Mouse (Mus musculus) testis, adult 2 months (tissue): ENCODE measurements around the gene Tns1.

Experiments
- CTCF ChIP-seq: fragments of 200-500 bp; IDR thresholded peaks from 2 replicates; pipeline ENCODE4 v1.5.1; 2012; ENCODE audit warnings: low read depth, mild to moderate bottlenecking, inconsistent platforms, low read length, moderate library complexity; ENCODE audit not compliant: control insufficient read depth, insufficient read depth, insufficient replicate concordance
- POLR2A ChIP-seq: fragments of 200-500 bp; IDR thresholded peaks from 2 replicates; pipeline ENCODE4 v1.6.1; 2012; ENCODE audit warnings: low read depth, mild to moderate bottlenecking, inconsistent platforms, low read length, moderate library complexity; ENCODE audit not compliant: control insufficient read depth

GRCm38 (mm10) chr1:74124991-74125552 lies 823 bp upstream of the Tns1 start, which contains the start of gene Rufy4:
- TF ChIP-seq CTCF = peak; percentile 43; the same call in 1 of the 2 replicates
- TF ChIP-seq POLR2A = no peak
